Mouse (Mus musculus) testis, postnatal 10 days (tissue): ENCODE data around the gene Usmg5.

Source experiments
- DNase-seq: peaks from one replicate; pipeline ENCODE4 v3.0.0; 2021; ENCODE audit warnings: low spot score

Gene Usmg5

DNA sequence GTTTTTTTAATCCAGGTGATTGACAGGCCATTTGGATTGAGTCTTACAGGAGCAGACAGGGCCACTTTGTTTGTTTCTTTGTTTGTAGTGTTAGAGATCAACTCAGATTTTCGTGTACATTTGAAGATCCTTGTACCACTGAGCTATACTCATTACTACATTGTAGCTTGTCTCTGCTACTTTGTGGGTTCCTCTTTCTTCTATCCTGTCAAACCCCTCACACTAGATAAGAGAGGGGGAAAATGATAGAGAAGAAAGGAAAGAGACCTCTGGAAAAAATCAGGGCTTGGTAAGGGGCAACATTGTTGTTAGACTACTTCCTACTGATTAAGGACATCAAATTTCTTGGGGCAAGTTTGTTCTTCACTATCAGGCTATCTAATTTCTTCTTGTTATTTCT is 32.8 kb downstream of the Usmg5 start:
- DNase-seq = no peak

DNA sequence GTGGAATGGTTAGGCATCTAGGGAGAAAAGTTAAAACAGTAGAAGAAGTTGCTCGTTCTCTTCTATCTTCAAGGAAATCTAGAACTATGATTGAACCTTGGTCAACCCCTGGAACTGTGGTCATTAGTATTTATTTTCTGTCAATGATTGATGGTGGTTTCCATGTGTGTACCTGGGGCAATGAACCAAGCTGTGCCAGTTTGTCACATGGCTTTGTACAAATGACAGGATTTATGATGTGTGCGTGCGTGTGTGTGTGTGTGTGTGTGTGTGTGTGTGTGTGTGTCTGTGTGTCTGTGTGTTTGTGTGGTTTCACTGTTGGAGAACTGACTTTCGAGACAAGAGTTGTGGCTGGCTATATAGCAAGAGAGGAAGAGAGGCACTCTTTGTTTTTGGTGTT is 37.0 kb downstream of the Usmg5 start:
- DNase-seq = peak; percentile 18

GRCm38 (mm10) chr19:47052927-47053326 is 37.5 kb downstream of the Usmg5 start:
- DNase-seq = no peak

GRCm38 (mm10) chr19:47050271-47051032 is 40.0 kb downstream of the Usmg5 start, which contains the start of gene Pcgf6:
Gene Pcgf6, minus strand, starts transcription at chr19:47050906.
- peak; percentile 84 for DNase-seq

DNA sequence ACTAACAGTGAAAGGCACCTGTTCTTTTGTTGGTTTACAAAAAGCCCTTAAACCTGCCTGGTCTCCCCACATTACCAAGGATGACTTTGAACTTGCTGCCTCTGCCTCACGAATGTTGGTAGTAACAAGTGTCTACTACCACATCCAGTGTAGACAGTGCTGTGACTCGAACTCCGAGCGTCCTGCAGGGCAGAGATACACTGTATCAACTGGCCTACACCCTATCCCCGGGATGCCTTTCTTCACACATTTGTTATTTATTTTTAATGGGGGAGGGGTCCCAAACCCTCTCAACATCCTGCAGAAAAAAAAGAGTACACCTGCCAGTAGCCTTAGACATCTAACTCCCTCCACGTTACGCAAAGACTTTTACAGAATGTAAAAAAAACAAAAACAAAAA is 40.6 kb downstream of the Usmg5 start:
- no peak for DNase-seq

DNA sequence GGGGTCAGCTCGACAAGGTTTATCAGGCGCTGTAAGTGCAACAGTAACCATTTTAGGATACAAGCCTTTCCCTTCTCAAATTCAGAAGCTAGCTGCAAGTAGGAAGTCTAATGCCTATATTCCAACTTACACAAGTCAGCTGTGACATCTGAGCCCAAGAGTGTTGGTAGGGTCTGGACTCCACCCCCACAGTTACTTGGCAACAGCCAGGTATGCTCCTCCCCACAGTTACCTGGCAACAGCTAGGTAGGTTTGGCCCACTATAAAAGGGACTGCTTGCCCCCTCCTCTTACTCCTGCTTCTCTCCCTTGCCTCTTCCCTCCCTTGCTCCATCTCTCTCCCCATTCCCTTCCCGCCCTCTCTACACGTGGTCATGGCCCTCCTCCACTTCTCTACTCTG is 41.4 kb downstream of the Usmg5 start:
- no peak for DNase-seq

DNA sequence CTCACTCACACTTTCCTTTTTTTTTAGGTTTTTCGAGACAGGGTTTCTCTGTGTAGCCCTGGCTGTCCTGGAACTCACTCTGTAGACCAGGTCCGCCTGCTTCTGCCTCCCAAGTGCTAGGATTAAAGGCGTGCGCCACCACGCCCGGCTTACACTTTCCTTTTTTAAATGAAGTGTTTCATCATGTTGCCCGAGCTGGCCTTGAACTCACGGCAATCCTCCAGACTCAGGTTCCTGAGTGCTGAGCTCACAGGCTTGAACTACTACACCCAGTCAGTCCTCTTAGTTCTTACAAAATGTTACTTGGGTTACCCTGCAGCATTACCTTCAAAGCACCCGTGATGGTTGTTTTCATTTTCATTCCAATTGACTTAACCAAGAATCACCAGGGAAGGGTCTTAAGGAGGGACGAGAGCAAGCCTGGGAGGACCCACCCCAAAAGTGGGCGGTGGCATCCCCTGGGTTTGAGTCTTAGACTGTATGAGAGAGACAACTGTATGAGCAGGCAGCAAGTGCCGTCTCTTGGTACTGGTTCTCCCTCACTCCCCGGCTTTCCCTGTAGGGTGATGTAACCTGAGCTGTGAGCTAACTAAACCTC is 43.1 kb downstream of the Usmg5 start:
- DNase-seq = no peak

DNA sequence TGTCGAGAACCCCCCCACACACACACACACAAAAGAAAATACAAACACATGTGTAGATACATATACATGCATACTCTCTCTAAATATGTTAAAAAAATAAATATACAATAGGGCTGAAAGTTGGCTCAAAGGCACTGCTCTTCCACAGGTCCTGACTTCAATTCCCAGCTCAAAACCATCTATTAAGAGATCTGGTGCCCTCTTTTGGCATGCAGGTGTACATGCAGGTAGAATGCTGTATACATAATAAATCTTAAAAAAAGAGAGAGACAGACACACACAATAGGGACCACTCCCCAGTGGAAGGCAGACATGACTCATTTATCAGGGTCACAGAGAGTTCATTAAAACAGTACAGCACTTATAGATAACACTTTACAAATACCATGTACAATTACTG is 44.1 kb downstream of the Usmg5 start:
- DNase-seq = no peak

DNA sequence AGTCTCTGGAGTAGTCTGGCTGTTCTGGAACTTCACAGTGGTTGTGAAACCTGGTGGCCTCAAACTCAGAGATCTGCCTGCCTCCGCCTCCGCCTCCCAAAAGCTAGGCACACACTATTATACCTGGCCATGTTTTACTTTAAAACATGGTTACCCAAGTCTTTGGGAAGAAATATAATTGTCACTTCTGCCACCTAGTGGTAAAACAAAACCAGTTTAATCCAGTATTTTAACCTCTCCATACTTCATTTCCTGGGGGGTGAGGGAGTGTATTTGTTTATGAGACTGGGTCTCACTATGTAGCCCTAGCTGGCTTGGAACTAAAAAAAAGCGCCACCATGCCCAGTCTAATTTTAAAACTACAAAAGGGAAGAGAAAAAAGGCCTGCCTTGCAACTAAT is 46.8 kb downstream of the Usmg5 start:
- DNase-seq = no peak

- no peak for DNase-seq
These were observed 49.5 kb downstream of the Usmg5 start for GRCm38 (mm10) chr19:47040720-47041473.

- no peak for DNase-seq
These were observed 53.9 kb downstream of the Usmg5 start for GRCm38 (mm10) chr19:47036596-47036995.

DNA sequence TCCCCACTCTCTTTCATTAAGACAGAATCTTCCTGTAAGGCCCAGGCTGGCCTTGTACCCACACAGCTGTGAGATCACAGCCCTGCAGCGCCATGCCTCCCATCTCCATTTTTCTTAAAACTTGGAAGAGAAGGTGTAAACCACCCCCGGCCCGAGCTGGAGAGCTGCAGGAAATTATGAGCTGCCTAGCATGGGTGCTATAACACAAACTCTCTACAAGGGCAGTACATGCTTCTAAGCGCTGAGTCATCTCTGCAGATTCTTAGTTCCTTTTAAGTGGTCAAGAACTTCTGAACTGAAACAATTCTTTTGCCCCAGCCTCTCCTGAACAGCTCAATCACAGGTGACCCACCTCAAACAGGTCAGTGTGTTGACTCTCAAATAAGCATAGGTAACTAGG is 55.5 kb downstream of the Usmg5 start:
- DNase-seq = no peak
